Mouse (Mus musculus) right cerebral cortex, adult 18-20 months (tissue): Measurements from ENCODE around the gene Aip.
"Not testable (repeated sequence)": the region's sequence is repeated elsewhere in the genome, so short reads cannot be mapped to it uniquely, and the experiment has no call there.

ENCODE experiments used
- DNase-seq: peaks from one replicate; pipeline ENCODE4 v3.0.0; 2022; ENCODE audit warnings: mixed read lengths

The Aip gene

DNA sequence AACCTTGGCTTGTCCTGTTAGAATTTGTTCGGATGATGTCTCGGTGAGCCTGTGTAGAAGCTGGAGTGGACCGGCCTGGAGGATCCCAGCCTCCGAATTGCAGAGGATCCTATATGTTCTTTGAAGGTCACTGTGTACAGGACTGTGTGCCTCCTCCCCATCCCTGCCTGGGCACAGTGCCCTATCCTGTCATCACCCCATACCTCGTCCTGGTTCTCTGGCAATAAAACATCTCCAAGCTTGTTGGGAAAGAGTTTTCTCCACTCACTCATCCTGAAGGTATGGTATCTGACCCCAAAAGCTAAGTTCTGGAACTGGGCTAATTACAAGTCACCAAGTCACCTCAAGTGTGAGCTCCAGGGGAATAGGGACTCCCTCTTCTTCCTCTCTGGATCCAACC, 38.6 kb downstream of the Aip start:
- no peak for DNase-seq

DNA sequence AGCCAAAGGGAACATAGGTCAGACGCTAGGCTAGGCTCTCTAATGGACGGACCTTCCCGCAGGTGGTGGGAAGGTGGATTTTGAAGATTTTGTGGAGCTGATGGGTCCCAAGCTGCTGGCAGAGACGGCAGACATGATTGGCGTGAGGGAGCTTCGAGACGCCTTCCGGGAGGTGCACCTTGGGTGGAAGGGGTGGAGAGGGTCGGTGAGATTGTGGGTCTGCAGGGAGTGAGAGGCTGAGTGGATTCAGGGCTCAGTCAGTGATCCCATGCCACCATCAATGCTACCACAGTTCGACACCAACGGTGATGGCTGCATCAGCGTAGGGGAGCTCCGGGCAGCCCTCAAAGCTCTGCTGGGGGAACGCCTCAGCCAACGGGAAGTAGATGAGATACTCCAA, 39.5 kb downstream of the Aip start:
- DNase-seq, result no peak

DNA sequence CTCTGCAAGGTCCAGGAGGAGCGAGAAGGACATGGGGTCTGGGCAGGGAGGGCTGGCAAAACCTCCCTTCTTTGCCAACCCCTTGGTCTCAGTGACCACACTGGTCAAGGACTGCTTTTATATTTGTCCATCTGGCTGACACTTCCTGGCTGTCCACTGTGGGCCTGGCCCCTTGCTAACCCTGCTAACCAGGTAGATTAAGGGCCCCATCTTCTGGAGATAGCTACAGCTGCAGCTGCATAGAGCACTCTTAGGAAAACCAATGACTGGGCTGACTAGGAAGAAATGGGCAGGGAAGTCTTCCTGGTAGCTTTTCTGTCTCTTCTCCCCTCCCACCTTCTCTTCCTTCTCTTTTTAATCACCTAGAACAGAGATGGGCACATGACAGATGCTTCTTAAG, 40.7 kb downstream of the Aip start:
- DNase-seq, result no peak

- DNase-seq, result no peak
Observed at GRCm38 (mm10) chr19:4083826-4084225, 41.8 kb downstream of the Aip start.

GRCm38 (mm10) chr19:4083316-4083715, 42.3 kb downstream of the Aip start:
- DNase-seq, result no peak

DNA sequence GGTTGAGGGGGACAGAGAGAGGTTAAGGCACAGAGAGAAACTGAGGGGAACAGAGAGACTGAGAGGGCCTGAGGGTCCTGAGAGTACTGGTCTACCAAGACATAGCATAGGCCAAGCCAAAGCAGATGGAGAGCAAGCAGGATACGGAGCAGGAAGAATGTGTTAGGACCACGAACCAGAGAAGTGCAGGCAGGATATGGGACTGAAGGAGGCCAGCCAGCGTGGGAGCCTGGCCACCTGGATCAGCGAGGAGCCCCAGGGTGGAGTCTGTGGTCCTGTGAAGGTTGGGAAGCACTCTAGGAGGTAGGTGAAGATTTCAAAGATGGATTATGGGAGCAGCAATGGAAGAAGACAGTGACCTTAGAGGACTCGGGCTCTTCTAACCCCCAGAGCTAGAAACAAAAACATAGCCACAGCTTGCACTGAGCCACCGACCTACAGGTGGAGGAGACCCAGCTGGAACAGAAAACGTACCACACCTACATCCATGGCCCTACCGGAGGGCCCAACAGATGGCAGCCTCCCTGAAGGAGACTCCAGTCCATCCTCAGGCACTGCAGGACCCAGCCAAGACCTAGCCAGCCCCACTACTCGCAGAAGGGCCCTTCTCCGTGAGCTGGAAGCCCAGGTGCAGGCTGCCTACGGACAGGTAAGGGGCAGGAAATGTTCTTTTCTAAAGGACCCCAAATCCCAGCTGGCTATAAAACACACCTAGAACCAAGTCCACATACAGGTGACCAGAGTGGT, 43.3 kb downstream of the Aip start:
- no peak for DNase-seq

DNA sequence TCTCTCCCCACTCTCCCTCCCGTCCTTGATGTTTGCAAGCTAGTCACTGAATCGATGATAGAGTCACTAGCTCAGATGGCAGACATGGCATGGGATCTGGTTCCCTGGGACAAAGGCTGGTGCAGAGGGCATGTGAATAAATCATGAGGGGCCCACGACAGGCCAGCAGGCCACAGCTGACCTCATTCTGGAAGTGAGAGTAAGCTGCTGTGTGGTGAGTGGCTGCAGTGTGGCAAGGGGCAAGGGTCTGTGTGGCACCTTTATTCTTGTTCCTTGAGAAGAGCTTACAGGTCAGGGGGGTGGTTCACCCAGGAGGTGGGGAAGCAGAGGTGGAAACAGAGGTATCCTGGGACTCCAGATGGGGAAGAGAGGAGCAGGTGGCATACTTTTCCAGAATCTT, 44.3 kb downstream of the Aip start, which contains the start of gene Cabp2:
TSS of gene Cabp2 (plus strand) at position 185 of the 400 bp plus-strand sequence.
- DNase-seq, result no peak

DNA sequence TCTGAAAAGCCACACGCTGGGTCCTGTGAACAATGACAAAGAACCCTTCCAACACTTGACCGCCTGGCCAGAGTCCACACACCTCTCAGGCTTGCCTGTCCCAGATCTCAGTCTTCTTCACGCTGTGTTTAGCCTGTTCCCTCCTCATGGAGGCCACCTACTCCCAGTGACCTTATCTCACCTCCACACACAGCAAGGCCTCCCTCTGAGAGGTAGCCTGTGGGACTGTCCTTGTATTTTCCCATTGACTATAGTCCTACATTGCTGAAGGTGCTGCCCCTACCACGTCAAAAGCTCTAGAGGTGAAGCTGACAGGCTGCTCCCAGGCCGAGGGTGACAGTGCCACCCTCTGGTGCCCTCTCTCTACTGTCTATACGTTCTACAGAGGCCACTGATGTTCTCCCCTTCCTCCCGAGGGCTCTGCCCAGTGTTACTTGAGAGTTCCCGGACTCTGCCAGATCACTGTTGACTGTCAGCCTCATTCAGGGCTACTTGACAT, 45.1 kb downstream of the Aip start:
- no peak for DNase-seq

GRCm38 (mm10) chr19:4079594-4079993, 46.1 kb downstream of the Aip start:
- no peak for DNase-seq

DNA sequence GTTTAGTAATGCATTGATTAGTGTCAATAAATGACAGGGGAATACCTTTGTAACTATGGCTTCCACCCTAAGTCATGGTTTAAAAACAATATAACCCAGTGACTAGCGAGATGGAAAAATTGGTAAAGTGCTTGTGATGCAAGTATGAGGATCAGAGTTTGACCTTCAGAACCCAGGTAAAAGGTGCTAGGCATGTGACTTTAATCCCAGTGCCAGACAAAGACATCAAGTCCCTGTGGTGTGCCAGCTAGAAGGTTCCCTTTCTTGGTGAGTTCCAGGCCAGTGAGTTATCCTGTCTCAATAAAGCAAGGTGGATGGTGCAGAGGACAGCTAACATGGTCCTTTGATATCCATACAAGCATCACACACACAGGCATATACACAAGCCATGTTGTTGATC, 50.1 kb downstream of the Aip start:
- DNase-seq, result no peak

- DNase-seq, result no peak
Observed at GRCm38 (mm10) chr19:4072706-4073424, 52.8 kb downstream of the Aip start.

DNA sequence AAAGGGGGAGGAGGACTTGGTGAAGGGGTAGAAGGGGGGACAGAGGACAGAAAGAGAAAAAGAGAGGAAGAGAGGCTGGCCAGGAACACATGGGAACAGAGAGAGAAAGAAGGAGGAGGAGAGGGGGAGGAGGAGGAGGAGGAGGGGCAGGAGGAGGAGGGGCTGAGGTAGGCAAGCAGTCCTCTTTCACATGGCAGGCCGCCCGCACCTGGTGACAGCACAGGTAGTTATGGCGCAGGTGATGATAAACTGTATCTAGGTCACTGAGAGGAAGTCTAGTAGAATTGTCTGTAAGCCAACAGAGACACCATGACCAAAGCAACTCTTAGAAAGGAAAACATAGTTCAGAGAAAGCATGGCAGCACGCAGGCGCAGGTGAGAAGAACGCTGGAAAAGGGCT, 54.3 kb downstream of the Aip start:
- DNase-seq, result no peak

DNA sequence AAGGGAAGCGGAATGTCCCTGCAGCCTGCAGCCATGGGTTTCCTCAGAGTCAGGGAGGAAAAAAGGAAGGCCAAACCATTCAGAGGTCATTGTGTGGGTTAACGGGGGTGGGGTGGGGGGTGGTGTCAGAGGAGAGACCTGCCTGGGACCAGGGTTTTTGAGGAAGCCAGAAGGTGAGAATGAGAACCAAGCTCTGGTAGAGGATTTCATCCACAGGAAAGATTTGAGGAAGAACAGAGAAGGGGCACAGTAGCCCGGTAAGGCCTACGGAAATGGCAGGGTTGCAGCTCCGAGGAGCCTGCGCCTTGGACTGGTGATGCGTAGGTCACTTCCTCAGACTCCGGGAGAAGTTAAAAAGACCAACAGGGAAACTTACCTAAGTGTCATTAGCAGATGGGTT, 54.9 kb downstream of the Aip start:
- DNase-seq, result no peak

DNA sequence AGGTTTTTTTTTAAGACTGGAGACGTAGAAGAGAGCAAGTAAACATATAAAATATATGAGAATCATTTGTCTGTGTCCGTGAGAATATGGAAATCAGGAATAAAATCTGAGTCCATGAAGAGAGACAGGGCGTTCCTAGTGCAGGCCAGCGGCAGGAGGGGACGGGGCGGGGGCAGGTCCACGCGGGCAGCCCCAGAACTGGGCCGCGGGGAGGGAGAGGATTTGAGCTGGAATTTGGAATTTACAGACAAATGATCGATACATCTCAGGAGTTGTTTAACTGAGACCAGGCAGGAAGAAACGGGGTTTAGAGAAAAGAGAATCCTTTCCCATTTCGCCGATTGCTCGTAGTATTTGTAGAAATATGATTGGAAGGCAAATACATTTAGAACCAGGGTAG, 55.3 kb downstream of the Aip start:
- DNase-seq, result no peak

GRCm38 (mm10) chr19:4068717-4069410, 56.8 kb downstream of the Aip start:
- no peak for DNase-seq

DNA sequence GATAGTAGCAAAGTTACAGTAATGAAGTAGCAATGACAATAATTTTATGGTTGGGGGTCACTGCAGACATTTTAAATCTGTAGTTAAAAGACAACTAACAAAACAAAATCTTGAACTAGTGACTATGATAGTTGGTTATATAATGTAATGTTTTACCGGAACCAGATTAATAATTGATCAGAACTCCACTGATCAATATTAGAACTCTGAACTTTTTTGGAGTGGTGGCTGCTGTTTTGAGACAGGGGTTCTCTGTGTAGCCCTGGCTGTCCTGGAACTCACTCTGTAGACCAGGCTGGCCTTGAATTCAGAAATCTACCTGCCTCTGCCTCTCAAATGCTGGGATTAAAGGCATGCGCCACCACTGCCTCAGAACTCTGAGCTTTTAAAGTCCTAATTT, 57.4 kb downstream of the Aip start:
- not testable (repeated sequence) for DNase-seq

GRCm38 (mm10) chr19:4066877-4067276, 58.8 kb downstream of the Aip start:
- no peak for DNase-seq

DNA sequence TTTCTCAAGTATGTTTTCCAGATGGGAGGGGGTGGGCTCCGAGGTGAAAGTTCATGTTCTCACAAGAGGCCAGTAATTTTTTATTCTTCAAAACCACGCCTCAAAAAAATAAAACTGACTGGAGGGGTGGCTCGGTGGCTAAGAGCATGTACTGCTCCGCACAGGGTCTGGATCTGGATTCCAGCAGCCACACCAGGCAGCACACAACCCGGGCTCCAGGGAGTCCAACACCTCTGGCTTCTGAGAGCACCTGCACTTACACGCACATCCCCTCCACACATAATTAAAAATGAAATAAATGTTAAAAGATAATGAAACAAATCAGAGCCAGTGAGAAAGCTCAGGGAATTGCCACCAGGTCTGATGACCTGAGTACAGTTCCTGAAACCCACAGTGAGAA, 59.4 kb downstream of the Aip start:
- DNase-seq, result no peak

GRCm38 (mm10) chr19:4064501-4064900, 61.2 kb downstream of the Aip start:
- not testable (repeated sequence) for DNase-seq
